In genomic region chr9:65141306-65141975, GRCm38 (mm10) we compare ENCODE assay signal across 9 mouse cellular contexts. TPM values are rescaled to one million over a fixed set of nuclear protein-coding genes. Genes with fewer than 3 reads are reported as not detected.
DNase-seq lines count a peak whose midpoint lies in the region; ATAC-seq and TF ChIP-seq lines count a peak whose summit lies in the region.
"Had no signal": no experiment of that assay in that cellular context is flagged by ENCODE, and none has a peak within 500 bp of the region (broad histone marks: within the 10 kb centered on the region; RNA-seq: fewer than 3 reads in every experiment).

No protein-coding gene starts in this region.

- POLR2A ChIA-PET in Patski (lab: Charles Lee): interaction anchor here (0.5 to 1.0 kb wide), 2 partner anchors 23 to 26 kb away, joined by 3 to 4 read pairs; no protein-coding TSS in a partner anchor

- peak overlapping the region; percentile 91 for H3K4me3 ChIP-seq in forebrain, embryonic 14.5 days (ENCODE audit: low read depth, low read length)
- H3K4me3 ChIP-seq in hindbrain, embryonic 11.5 days (ENCODE audit: low read depth, low read length): peak overlapping the region; percentile 100
- peak overlapping the region; percentile 79 for H3K4me3 ChIP-seq in limb, embryonic 10.5 days
- peak overlapping the region; percentile 90 for H3K4me3 ChIP-seq in midbrain, embryonic 14.5 days (replicated peaks; ENCODE audit: low read depth, low read length)
- H3K4me3 ChIP-seq in testis, adult 2 months (ENCODE audit: control insufficient read depth, low read depth, low read length): peak overlapping the region; percentile 81

- no peak for TF ChIP-seq CTCF in Patski (IDR thresholded peaks at IDR 0.05)
- no peak for TF ChIP-seq CTCF in testis, adult 2 months (IDR thresholded peaks at IDR 0.05; ENCODE audit: control insufficient read depth, insufficient read depth, insufficient replicate concordance, low read depth, low read length)

- WGBS in forebrain, embryonic 14.5 days: 0% methylated on average over 43 of the region's 73 CpGs
- WGBS in hindbrain, embryonic 11.5 days: 1% methylated on average over 58 of the region's 73 CpGs
- WGBS in limb, embryonic 10.5 days: under 1% methylated on average over 73 of the region's 73 CpGs
- under 1% methylated on average over 73 of the region's 73 CpGs for WGBS in midbrain, embryonic 14.5 days

- peak; percentile 46 to 55 for DNase-seq in cerebellum, postnatal 4 days (ENCODE audit: low spot score in 2 of 2)
- no peak for DNase-seq in cerebellum, adult 11 months
- DNase-seq in Patski (ENCODE audit: low read depth, low spot score): no peak
- peak; percentile 68 for DNase-seq in forebrain, embryonic 14.5 days (ENCODE audit: low spot score)
- peak; percentile 69 for DNase-seq in hindbrain, embryonic 11.5 days (ENCODE audit: low spot score)
- peak; percentile 75 for DNase-seq in limb, embryonic 10.5 days (ENCODE audit: low spot score)
- DNase-seq in midbrain, embryonic 14.5 days: peak; percentile 79

- TF ChIP-seq POLR2A in testis, adult 2 months (IDR thresholded peaks at IDR 0.05; ENCODE audit: control insufficient read depth, low read depth, low read length): no peak

- H3K27me3 ChIP-seq in Patski: peaks cover 79% of the 10 kb centered on the region
- no peaks in the 10 kb centered on the region for H3K27me3 ChIP-seq in forebrain, embryonic 14.5 days (replicated peaks; ENCODE audit: control insufficient read depth, insufficient read depth, low read length)
- H3K27me3 ChIP-seq in hindbrain, embryonic 11.5 days (ENCODE audit: control insufficient read depth, insufficient read depth, low read length): no peaks in the 10 kb centered on the region
- no peaks in the 10 kb centered on the region for H3K27me3 ChIP-seq in limb, embryonic 10.5 days (ENCODE audit: low read depth, poor library complexity, severe bottlenecking)
- no peaks in the 10 kb centered on the region for H3K27me3 ChIP-seq in midbrain, embryonic 14.5 days (ENCODE audit: control insufficient read depth, insufficient read depth, low read length)
- H3K27me3 ChIP-seq in testis, adult 2 months (ENCODE audit: control insufficient read depth, insufficient read depth, low read length): peaks cover 2% of the 10 kb centered on the region; the same call in 1 of the 2 replicates

- peaks cover 21% of the 10 kb centered on the region for H3K36me3 ChIP-seq in forebrain, embryonic 14.5 days (ENCODE audit: control insufficient read depth, insufficient read depth, low read length)
- no peaks in the 10 kb centered on the region for H3K36me3 ChIP-seq in hindbrain, embryonic 11.5 days (ENCODE audit: control insufficient read depth, insufficient read depth, low read length)
- peaks cover 40% of the 10 kb centered on the region for H3K36me3 ChIP-seq in limb, embryonic 10.5 days
- peaks cover 25% of the 10 kb centered on the region for H3K36me3 ChIP-seq in midbrain, embryonic 14.5 days (ENCODE audit: control insufficient read depth, insufficient read depth, low read length)
- H3K36me3 ChIP-seq in testis, adult 2 months (ENCODE audit: control insufficient read depth, insufficient read depth, low read length): no peaks in the 10 kb centered on the region

- H3K27ac ChIP-seq in forebrain, embryonic 14.5 days (ENCODE audit: low read depth, low read length): peak overlapping the region; percentile 97
- peak overlapping the region; percentile 98 for H3K27ac ChIP-seq in hindbrain, embryonic 11.5 days (ENCODE audit: low read depth, low read length)
- peak overlapping the region; percentile 98 for H3K27ac ChIP-seq in limb, embryonic 10.5 days
- H3K27ac ChIP-seq in midbrain, embryonic 14.5 days (replicated peaks; ENCODE audit: low read depth, low read length): peak overlapping the region; percentile 96
- H3K27ac ChIP-seq in testis, adult 2 months (ENCODE audit: control insufficient read depth, insufficient read depth, low read depth, low read length): peak overlapping the region; percentile 8
- H3K27ac ChIP-seq: macrophage had no signal

- H3K9ac ChIP-seq in forebrain, embryonic 14.5 days (ENCODE audit: low read length): peak overlapping the region; percentile 96
- H3K9ac ChIP-seq in hindbrain, embryonic 11.5 days (ENCODE audit: low read depth, low read length): peak overlapping the region; percentile 99
- peak overlapping the region; percentile 95 for H3K9ac ChIP-seq in midbrain, embryonic 14.5 days (replicated peaks; ENCODE audit: low read length)

- in situ Hi-C loops in Patski (cut with MboI; ENCODE audit: low pct_unique_long_range_greater_than_20kb): no loop called here

- peak overlapping the region; percentile 87 for H3K4me2 ChIP-seq in forebrain, embryonic 14.5 days (ENCODE audit: low read length)
- H3K4me2 ChIP-seq in hindbrain, embryonic 11.5 days (replicated peaks; ENCODE audit: low read depth, low read length): peak overlapping the region; percentile 78
- peak overlapping the region; percentile 87 for H3K4me2 ChIP-seq in midbrain, embryonic 14.5 days (ENCODE audit: low read length)

- ATAC-seq in Patski: peak; percentile 31
- peak; percentile 73 for ATAC-seq in forebrain, embryonic 14.5 days
- ATAC-seq in hindbrain, embryonic 11.5 days (ENCODE audit: low FRiP score): peak; percentile 58
- peak; percentile 62 for ATAC-seq in midbrain, embryonic 14.5 days (ENCODE audit: low FRiP score, low TSS enrichment)

- H3K9me3 ChIP-seq in forebrain, embryonic 14.5 days (replicated peaks; ENCODE audit: control insufficient read depth, low read length): no peaks in the 10 kb centered on the region
- no peaks in the 10 kb centered on the region for H3K9me3 ChIP-seq in hindbrain, embryonic 11.5 days (ENCODE audit: control insufficient read depth, low read length)
- H3K9me3 ChIP-seq in limb, embryonic 10.5 days (replicated peaks): no peaks in the 10 kb centered on the region
- H3K9me3 ChIP-seq in midbrain, embryonic 14.5 days (ENCODE audit: control insufficient read depth, low read length): no peaks in the 10 kb centered on the region

- H3K4me1 ChIP-seq in forebrain, embryonic 14.5 days (ENCODE audit: control insufficient read depth, insufficient read depth, low read length): peaks cover 28% of the 10 kb centered on the region
- peaks cover 19% of the 10 kb centered on the region for H3K4me1 ChIP-seq in hindbrain, embryonic 11.5 days (replicated peaks; ENCODE audit: control insufficient read depth, insufficient read depth, low read length)
- H3K4me1 ChIP-seq in limb, embryonic 10.5 days: peaks cover 81% of the 10 kb centered on the region
- H3K4me1 ChIP-seq in midbrain, embryonic 14.5 days (ENCODE audit: control insufficient read depth, insufficient read depth, low read length): peaks cover 31% of the 10 kb centered on the region
- H3K4me1 ChIP-seq in testis, adult 2 months (ENCODE audit: control insufficient read depth, insufficient read depth, low read length): peaks cover 12% of the 10 kb centered on the region

- CTCF ChIA-PET in Patski (lab: Charles Lee): no interaction called here

RNA-seq across cellular contexts. Expression of gene Igdcc3, which starts 0.5 kb away (rescaled TPM):
- not detected for polyA plus RNA-seq in Patski (2021)
- 5.1 and 5.8 TPM in 2 replicates for polyA plus RNA-seq in forebrain, embryonic 14.5 days (2014; fragmentation: Nextera tagmentation; extraction: Ambion mirVana)
- polyA plus RNA-seq in hindbrain, embryonic 11.5 days (2014; fragmentation: Nextera tagmentation; extraction: Ambion mirVana): 46.0 and 49.6 TPM in 2 replicates
- polyA plus RNA-seq in limb, embryonic 10.5 days (2016; fragmentation: Nextera tagmentation; extraction: Ambion mirVana): 230 and 420 TPM in 2 replicates
- polyA plus RNA-seq in midbrain, embryonic 14.5 days (2014; fragmentation: Nextera tagmentation; extraction: Ambion mirVana): 10.7 and 14.1 TPM in 2 replicates
- polyA plus RNA-seq in testis, adult 2 months (2012; rRNA removed): 0.27 and 0.36 TPM in 2 replicates
- polyA plus RNA-seq: macrophage had no signal

RNA-seq across cellular contexts. Expression of gene Igdcc4, which starts 40.2 kb away (rescaled TPM):
- 3.3 TPM for polyA plus RNA-seq in Patski (2021)
- 8.9 and 13.4 TPM in 2 replicates for polyA plus RNA-seq in forebrain, embryonic 14.5 days (2014; fragmentation: Nextera tagmentation; extraction: Ambion mirVana)
- 8.8 and 10.3 TPM in 2 replicates for polyA plus RNA-seq in hindbrain, embryonic 11.5 days (2014; fragmentation: Nextera tagmentation; extraction: Ambion mirVana)
- polyA plus RNA-seq in limb, embryonic 10.5 days (2016; fragmentation: Nextera tagmentation; extraction: Ambion mirVana): 11.1 and 11.2 TPM in 2 replicates
- polyA plus RNA-seq in midbrain, embryonic 14.5 days (2014; fragmentation: Nextera tagmentation; extraction: Ambion mirVana): 14.9 and 17.3 TPM in 2 replicates
- polyA plus RNA-seq in testis, adult 2 months (2012; rRNA removed): 2.8 and 3.1 TPM in 2 replicates

RNA-seq across cellular contexts. Expression of gene Parp16, which starts 53.7 kb away (rescaled TPM):
- 7.0 TPM for polyA plus RNA-seq in Patski (2021)
- polyA plus RNA-seq in forebrain, embryonic 14.5 days (2014; fragmentation: Nextera tagmentation; extraction: Ambion mirVana): 4.2 and 4.4 TPM in 2 replicates
- 4.0 and 6.5 TPM in 2 replicates for polyA plus RNA-seq in hindbrain, embryonic 11.5 days (2014; fragmentation: Nextera tagmentation; extraction: Ambion mirVana)
- polyA plus RNA-seq in limb, embryonic 10.5 days (2016; fragmentation: Nextera tagmentation; extraction: Ambion mirVana): 8.7 and 9.0 TPM in 2 replicates
- 5.2 and 6.5 TPM in 2 replicates for polyA plus RNA-seq in midbrain, embryonic 14.5 days (2014; fragmentation: Nextera tagmentation; extraction: Ambion mirVana)
- polyA plus RNA-seq in testis, adult 2 months (2012; rRNA removed): 2.2 and 2.3 TPM in 2 replicates

Comparison
In these comparisons a context has a peak if more than half of its experiments do, and no peak if none do; other contexts are left out.
1. DNase-seq: peak in cerebellum, postnatal 4 days (2 of 2), forebrain, embryonic 14.5 days (single experiment), hindbrain, embryonic 11.5 days (single experiment), limb, embryonic 10.5 days (single experiment) and midbrain, embryonic 14.5 days (single experiment); none in cerebellum, adult 11 months (single experiment) and Patski (single experiment).
2. H3K27ac ChIP-seq: peak in every context shown above with its lines; median percentile 98 in hindbrain, embryonic 11.5 days; 98 in limb, embryonic 10.5 days; 97 in forebrain, embryonic 14.5 days; 96 in midbrain, embryonic 14.5 days; 8 in testis, adult 2 months.
3. Peak in every context shown above with its lines, with median percentiles within 50 percentile points of each other: ATAC-seq, H3K4me2 ChIP-seq, H3K4me3 ChIP-seq and H3K9ac ChIP-seq.